Mouse (Mus musculus) stomach, postnatal 0 days (tissue): ENCODE results near the gene Gm17651.

Experiments used
- CTCF ChIP-seq: IDR thresholded peaks from 2 replicates; pipeline ENCODE4 v1.5.1; 2016; ENCODE audit warnings: antibody characterized with exemption, low read depth, mild to moderate bottlenecking, moderate library complexity
- EP300 ChIP-seq: optimal IDR thresholded peaks from 2 replicates; pipeline ENCODE3; 2016; ENCODE audit warnings: antibody characterized with exemption

GRCm38 (mm10) chr3:97648518-97648917 lies 26.0 kb downstream of the Gm17651 start:
- no peak for TF ChIP-seq EP300
- TF ChIP-seq CTCF, result no peak
